Mouse (Mus musculus) layer of hippocampus, postnatal 14 days (tissue): ENCODE measurements around the gene Polh. TPM values are rescaled to one million over a fixed set of nuclear protein-coding genes. Genes with fewer than 3 reads are reported as not detected.

Experiments
- DNase-seq, 2 experiments: peaks; one replicate each; pipeline ENCODE4 v3.0.0; 2021 to 2022; ENCODE audit warnings: low spot score in 2 of 2, mixed read lengths in 1 of 2
- microRNA-seq, 2 experiments: library from miRNA; unstranded; fragments of <30 nt; microRNA quantifications; one replicate each; pipeline ENCODE4 v1.2.0; 2021
- total RNA-seq, 2 experiments: library from RNA; stranded (reverse); gene quantifications; 2 replicates each; pipeline ENCODE4 v1.2.3; 2021

Gene Polh
- total RNA-seq, 2 experiments from 2014 or later = 6.2 to 6.9 TPM

- no peak for DNase-seq
These were observed 69.6 kb downstream of the Polh start for GRCm38 (mm10) chr17:46132862-46133261.

GRCm38 (mm10) chr17:46132058-46132718, 70.3 kb downstream of the Polh start:
- peak; percentile 69 to 76 for DNase-seq

GRCm38 (mm10) chr17:46129741-46130498, 72.5 kb downstream of the Polh start:
- peak; percentile 31 to 48 for DNase-seq

- DNase-seq = no peak
These were observed 74.5 kb downstream of the Polh start for GRCm38 (mm10) chr17:46127814-46128493.

GRCm38 (mm10) chr17:46126608-46127007, 75.8 kb downstream of the Polh start:
- DNase-seq = no peak

GRCm38 (mm10) chr17:46123953-46124700, 78.3 kb downstream of the Polh start:
- no peak for DNase-seq

GRCm38 (mm10) chr17:46123285-46123684, 79.2 kb downstream of the Polh start:
- DNase-seq = no peak

- no peak for DNase-seq
These were observed 79.7 kb downstream of the Polh start for GRCm38 (mm10) chr17:46122791-46123190.

Small RNA genes lying within 50 kb of the gene (microRNA-seq; reads per million reads assigned to microRNA genes)
- 0 reads per million in 2 experiments for gene Mir693

Other genes with a start within 250 kb of the Polh start
- 10 to 100 TPM; 79.6 to 96.5 TPM for gene Vegfa, start 170.3 kb downstream of the Polh start, total RNA-seq
- gene Mrps18a, start 91.7 kb downstream of the Polh start, total RNA-seq = 10 to 100 TPM; 77.4 to 79.2 TPM
- 10 to 100 TPM; 27.4 to 28.5 TPM for gene Rsph9, start 58.4 kb downstream of the Polh start, total RNA-seq
- 10 to 100 TPM in 1 of 2 experiments, 1 to 10 TPM in 1; 9.0 to 11.3 TPM for gene Mad2l1bp, start 49.1 kb downstream of the Polh start, total RNA-seq
- gene Gtpbp2, start 41.6 kb downstream of the Polh start, total RNA-seq = 100 to 1,000 TPM; 100 to 107 TPM
- 10 to 100 TPM; 43.8 to 44.4 TPM for gene Xpo5, start 137 bp upstream of the Polh start, total RNA-seq
- 10 to 100 TPM; 35.0 to 35.9 TPM for gene Polr1c, start 45.4 kb upstream of the Polh start, total RNA-seq
- 10 to 100 TPM; 81.9 to 91.9 TPM for gene Yipf3, start 45.4 kb upstream of the Polh start, total RNA-seq
- gene Lrrc73, start 50.9 kb upstream of the Polh start, total RNA-seq = 10 to 100 TPM; 76.9 to 83.1 TPM
- 10 to 100 TPM; 43.4 to 49.2 TPM for gene Tjap1, start 80.4 kb upstream of the Polh start, total RNA-seq
- 10 to 100 TPM; 44.1 to 50.9 TPM for gene Dlk2, start 94.8 kb upstream of the Polh start, total RNA-seq
- gene Abcc10, start 125.7 kb upstream of the Polh start, total RNA-seq = 10 to 100 TPM; 10.2 to 10.3 TPM
- gene Zfp318, start 181.1 kb upstream of the Polh start, total RNA-seq = 10 to 100 TPM; 64.7 to 67.3 TPM
- 1 to 10 TPM; 2.8 to 4.1 TPM for gene Crip3, start 226.3 kb upstream of the Polh start, total RNA-seq
- under 1 TPM; 0.19 to 0.39 TPM for gene Slc22a7, start 235.8 kb upstream of the Polh start, total RNA-seq